Mouse (Mus musculus) ovary, postnatal 36 days (tissue): ENCODE measurements around the gene Trim46.
"Not testable (repeated sequence)": the region's sequence is repeated elsewhere in the genome, so short reads cannot be mapped to it uniquely, and the experiment has no call there.

ENCODE experiments used
- DNase-seq: peaks from one replicate; pipeline ENCODE4 v3.0.0; 2022; ENCODE audit warnings: low spot score, mixed read lengths

Gene Trim46

GRCm38 (mm10) chr3:89232614-89233013, 13.5 kb downstream of the Trim46 start:
- no peak for DNase-seq

GRCm38 (mm10) chr3:89231772-89232275, 14.3 kb downstream of the Trim46 start:
- DNase-seq = no peak

- no peak for DNase-seq
Observed at GRCm38 (mm10) chr3:89231345-89231744, 14.8 kb downstream of the Trim46 start.

- no peak for DNase-seq
Observed at GRCm38 (mm10) chr3:89230561-89230960, 15.5 kb downstream of the Trim46 start.

DNA sequence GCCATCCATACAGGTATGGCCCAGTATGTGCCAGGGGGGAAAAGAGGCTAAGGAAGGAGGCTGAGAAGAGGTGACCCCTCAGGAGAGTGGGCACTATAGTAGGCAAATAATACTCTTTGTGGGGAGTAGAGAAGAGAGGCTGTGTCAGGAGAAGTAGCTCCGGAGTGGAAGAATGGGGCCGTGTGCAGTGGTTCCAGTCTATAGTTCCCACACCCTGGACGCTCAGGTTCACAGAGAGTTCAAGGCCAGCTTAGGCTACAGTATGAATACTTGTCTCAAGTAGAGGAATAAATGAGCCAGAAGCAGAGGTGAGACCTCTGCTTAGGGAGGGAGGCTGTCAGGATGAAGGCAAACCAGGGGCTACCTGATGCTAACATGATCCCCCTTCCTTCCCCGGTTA, 16.8 kb downstream of the Trim46 start:
- DNase-seq = no peak

GRCm38 (mm10) chr3:89228836-89229235, 17.3 kb downstream of the Trim46 start, which contains the start of gene Muc1:
Gene Muc1, plus strand, starts transcription at chr3:89229057.
- no peak for DNase-seq

DNA sequence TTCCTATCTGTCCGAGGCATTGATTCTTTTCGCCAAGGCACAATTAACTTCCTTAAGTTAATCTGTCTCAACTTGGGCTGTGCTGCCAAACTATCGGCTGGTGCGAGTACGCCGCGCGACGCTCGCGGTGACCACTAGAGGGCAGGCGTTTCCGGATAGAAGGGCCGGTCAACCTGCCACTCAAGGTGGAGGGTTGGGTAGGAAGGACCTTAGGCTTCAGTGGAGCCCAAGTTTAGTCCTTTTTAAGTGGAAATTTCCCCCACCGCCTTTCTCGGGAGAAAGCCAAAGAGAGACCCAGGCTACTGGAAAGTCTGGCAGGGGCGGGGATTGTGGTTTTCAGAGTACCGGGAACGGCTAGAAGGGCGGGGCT, 17.9 kb downstream of the Trim46 start:
- peak; percentile 89 for DNase-seq

GRCm38 (mm10) chr3:89227307-89228179, 18.6 kb downstream of the Trim46 start:
- DNase-seq = peak; percentile 88

GRCm38 (mm10) chr3:89226900-89227299, 19.2 kb downstream of the Trim46 start, which contains the start of gene Mtx1:
Gene Mtx1, minus strand, starts transcription at chr3:89227088.
- DNase-seq = no peak

DNA sequence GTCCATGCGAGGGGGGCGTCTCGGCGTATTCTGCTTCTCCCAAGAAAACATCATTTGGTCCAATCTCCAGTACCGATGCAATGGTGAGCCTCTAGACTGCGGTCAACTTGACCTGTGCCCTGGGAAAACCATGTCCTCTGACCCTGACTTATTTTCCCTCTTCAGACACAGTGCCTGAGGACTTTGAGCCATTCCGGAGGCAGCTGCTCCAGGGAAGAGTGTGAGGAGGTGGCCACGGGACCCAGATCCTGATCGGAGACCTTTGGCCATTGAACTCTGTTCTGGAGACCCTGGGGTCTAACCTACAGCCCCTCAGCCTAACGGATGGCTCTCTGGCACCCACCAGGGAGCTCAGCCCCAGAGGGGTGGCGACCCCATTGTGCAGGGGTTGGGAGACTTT, 19.7 kb downstream of the Trim46 start:
- DNase-seq = no peak

- DNase-seq = no peak
Observed at GRCm38 (mm10) chr3:89225918-89226317, 20.2 kb downstream of the Trim46 start.

DNA sequence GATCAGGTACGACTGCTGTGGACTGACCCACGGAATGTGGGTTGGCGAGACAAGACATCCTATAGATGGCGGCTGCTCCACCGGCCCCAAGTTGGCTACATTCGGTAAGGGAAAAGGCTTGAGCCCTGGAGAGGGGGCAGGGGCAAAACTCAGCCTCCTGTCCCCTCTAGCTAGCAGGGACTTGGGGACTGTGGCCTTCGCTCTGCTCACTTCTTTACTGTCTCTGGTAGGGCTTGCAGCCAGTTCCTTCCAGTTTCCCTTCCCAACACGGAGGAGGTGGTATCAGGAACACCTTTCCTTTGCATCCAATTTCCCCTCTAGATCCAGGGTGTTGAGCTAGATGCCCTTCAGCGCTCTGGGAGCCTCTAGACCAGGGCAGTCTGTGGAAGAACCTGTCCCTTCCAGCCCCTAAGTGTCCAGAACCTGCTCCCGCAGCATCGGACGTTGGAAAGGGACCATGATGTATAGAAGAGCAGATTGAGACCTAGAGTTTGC, 20.7 kb downstream of the Trim46 start:
- no peak for DNase-seq

- DNase-seq = no peak
Observed at GRCm38 (mm10) chr3:89224796-89225195, 21.3 kb downstream of the Trim46 start.

DNA sequence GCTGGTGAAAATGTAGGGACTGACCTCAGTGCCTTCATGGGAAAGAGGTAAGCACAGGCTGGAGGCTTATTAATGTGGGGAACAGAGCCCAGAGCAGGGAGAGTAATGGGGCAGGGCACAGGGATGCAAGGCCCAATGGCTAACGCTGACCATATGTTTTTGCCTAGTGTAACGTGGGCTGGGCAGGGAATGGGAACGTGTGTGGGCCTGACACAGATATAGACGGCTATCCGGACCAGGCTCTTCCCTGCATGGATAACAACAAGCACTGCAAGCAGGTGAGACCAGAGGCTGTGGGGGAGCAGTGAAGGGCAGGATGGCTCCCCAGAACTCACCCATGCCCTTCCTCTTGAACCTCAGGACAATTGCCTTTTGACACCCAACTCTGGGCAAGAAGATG, 24.9 kb downstream of the Trim46 start:
- no peak for DNase-seq

DNA sequence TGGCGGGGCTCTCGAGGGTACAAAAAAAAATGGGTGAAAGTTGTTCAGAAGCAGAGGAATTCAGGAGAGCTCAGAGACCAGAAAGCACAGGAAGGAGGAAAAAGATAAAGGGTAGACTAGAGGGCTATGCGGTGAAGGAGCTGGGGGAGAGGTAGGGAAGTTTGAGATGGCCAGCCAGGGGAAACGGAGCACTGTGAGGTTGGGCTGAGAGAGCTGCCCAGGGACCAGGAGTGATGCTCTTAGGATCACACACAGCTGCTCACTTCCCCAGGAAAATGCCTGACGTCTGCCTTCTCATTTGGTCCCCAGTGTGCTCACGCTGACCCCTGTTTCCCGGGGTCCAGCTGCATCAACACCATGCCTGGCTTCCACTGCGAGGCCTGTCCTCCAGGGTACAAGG, 26.6 kb downstream of the Trim46 start:
- no peak for DNase-seq

GRCm38 (mm10) chr3:89218271-89218670, 27.8 kb downstream of the Trim46 start:
- no peak for DNase-seq

DNA sequence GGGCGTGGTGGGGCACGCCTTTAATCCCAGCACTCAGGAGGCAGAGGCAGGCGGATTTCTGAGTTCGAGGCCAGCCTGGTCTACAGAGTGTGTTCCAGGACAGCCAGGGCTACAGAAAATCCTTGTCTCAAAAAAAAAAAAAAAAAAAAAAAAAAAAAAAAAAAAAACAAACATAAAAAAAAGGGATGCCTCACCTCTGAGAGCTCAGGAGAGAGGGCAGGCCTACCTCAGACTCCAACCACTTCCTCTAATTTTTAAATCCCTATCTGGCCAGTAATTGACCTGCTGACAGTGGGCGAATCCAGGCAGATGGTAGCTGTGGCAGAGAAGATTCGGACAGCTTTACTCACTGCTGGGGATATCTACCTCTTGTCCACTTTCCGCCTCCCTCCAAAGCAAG, 29.7 kb downstream of the Trim46 start:
- DNase-seq = not testable (repeated sequence)

GRCm38 (mm10) chr3:89215853-89216252, 30.3 kb downstream of the Trim46 start:
- peak; percentile 75 for DNase-seq

GRCm38 (mm10) chr3:89214681-89215411, 31.3 kb downstream of the Trim46 start, which contains the start of gene Thbs3:
Gene Thbs3, plus strand, starts transcription at chr3:89215180.
- no peak for DNase-seq

GRCm38 (mm10) chr3:89213803-89214530, 32.1 kb downstream of the Trim46 start:
- peak; percentile 94 for DNase-seq

DNA sequence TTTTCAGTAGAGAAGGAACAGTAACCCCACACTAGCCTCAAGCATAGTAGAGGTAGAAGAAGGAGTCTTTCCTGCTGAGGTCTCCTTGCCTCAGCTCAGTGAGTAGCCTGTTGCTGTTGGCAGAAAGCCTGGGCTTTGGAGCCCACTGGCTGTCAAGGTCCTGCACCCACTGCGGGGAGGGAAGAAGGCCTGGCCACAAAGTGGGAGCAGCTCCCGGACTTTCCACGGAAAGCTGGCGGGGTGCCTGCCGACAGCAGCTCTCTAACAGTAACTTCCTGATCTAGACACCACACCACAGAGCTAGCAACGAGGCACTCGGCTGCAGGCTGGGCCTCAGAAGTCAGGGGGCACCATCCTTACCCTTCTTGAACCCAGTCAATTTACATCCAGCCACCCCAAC, 35.4 kb downstream of the Trim46 start:
- no peak for DNase-seq

GRCm38 (mm10) chr3:89210162-89210561, 35.9 kb downstream of the Trim46 start:
- no peak for DNase-seq
